In genomic region chr15:24501907-24502559, GRCm38 (mm10) we compare ENCODE assay signal across 11 mouse cellular contexts.
DNase-seq lines count a peak whose midpoint lies in the region; ATAC-seq and TF ChIP-seq lines count a peak whose summit lies in the region.
"Had no signal": no experiment of that assay in that cellular context is flagged by ENCODE, and none has a peak within 500 bp of the region (broad histone marks: within the 10 kb centered on the region; RNA-seq: fewer than 3 reads in every experiment).

No protein-coding gene starts in this region.

- no peaks in the 10 kb centered on the region for H3K9me3 ChIP-seq in hindbrain, postnatal 0 days (ENCODE audit: low read length)
- no peaks in the 10 kb centered on the region for H3K9me3 ChIP-seq in hindbrain, embryonic 13.5 days
- H3K9me3 ChIP-seq: embryonic facial prominence, embryonic 10.5 days; heart, embryonic 13.5 days had no signal

- H3K27me3 ChIP-seq in hindbrain, postnatal 0 days (ENCODE audit: insufficient read depth, low read length) = no peaks in the 10 kb centered on the region
- no peaks in the 10 kb centered on the region for H3K27me3 ChIP-seq in hindbrain, embryonic 13.5 days
- H3K27me3 ChIP-seq: heart, embryonic 13.5 days had no signal

- DNase-seq in hindbrain, postnatal 0 days (ENCODE audit: low spot score) = peak; percentile 60
- peak; percentile 5 to 13 for DNase-seq in right cerebral cortex, adult 2 months (ENCODE audit: low spot score in 2 of 2)
- no peak for DNase-seq in right cerebral cortex, postnatal 25 days
- DNase-seq in cerebellum, postnatal 36 days = peak; percentile 35 to 46
- no peak for DNase-seq in adrenal gland, postnatal 25 days
- DNase-seq in spleen, postnatal 4 days (ENCODE audit: low spot score in 2 of 2) = no peak
- DNase-seq: gastrocnemius, postnatal 36 days; lung, adult 2 months had no signal

- H3K27ac ChIP-seq in hindbrain, postnatal 0 days = no peak overlapping the region
- no peak overlapping the region for H3K27ac ChIP-seq in hindbrain, embryonic 13.5 days
- H3K27ac ChIP-seq: embryonic facial prominence, embryonic 10.5 days; heart, embryonic 13.5 days had no signal

- H3K4me1 ChIP-seq in hindbrain, postnatal 0 days (ENCODE audit: insufficient read depth, low read length) = 0 out of 2 replicates have a peak, but pooled peaks cover 3% of the 10 kb centered on the region
- H3K4me1 ChIP-seq in hindbrain, embryonic 13.5 days (replicated peaks) = 0 out of 2 replicates have a peak, but pooled peaks cover 4% of the 10 kb centered on the region
- H3K4me1 ChIP-seq: heart, embryonic 13.5 days had no signal

- no peak overlapping the region for H3K4me3 ChIP-seq in hindbrain, postnatal 0 days (ENCODE audit: low read length)
- H3K4me3 ChIP-seq in hindbrain, embryonic 13.5 days = no peak overlapping the region
- H3K4me3 ChIP-seq: embryonic facial prominence, embryonic 10.5 days; heart, embryonic 13.5 days had no signal

- H3K9ac ChIP-seq in hindbrain, postnatal 0 days (replicated peaks; ENCODE audit: low read length) = no peak overlapping the region
- H3K9ac ChIP-seq in hindbrain, embryonic 13.5 days = no peak overlapping the region
- H3K9ac ChIP-seq: heart, embryonic 13.5 days had no signal

- no peaks in the 10 kb centered on the region for H3K36me3 ChIP-seq in hindbrain, postnatal 0 days (ENCODE audit: insufficient read depth, low read length)
- no peaks in the 10 kb centered on the region for H3K36me3 ChIP-seq in hindbrain, embryonic 13.5 days
- H3K36me3 ChIP-seq: embryonic facial prominence, embryonic 10.5 days; heart, embryonic 13.5 days had no signal

- no peak for TF ChIP-seq CTCF in hindbrain, postnatal 0 days (IDR thresholded peaks at IDR 0.05; ENCODE audit: low read depth)

- WGBS in hindbrain, postnatal 0 days = 51% methylated on average over 9 of the region's 9 CpGs
- WGBS in hindbrain, embryonic 13.5 days = 77% methylated on average over 9 of the region's 9 CpGs

- ATAC-seq in hindbrain, postnatal 0 days = peak; percentile 62
- no peak for ATAC-seq in hindbrain, embryonic 13.5 days (ENCODE audit: low FRiP score)

- H3K4me2 ChIP-seq in hindbrain, postnatal 0 days (ENCODE audit: low read depth, low read length) = peak overlapping the region; percentile 28; the same call in 1 of the 2 replicates
- H3K4me2 ChIP-seq in hindbrain, embryonic 13.5 days = no peak overlapping the region
- H3K4me2 ChIP-seq: heart, embryonic 13.5 days had no signal

Comparison
In these comparisons a context has a peak if more than half of its experiments do, and no peak if none do; other contexts are left out.
1. DNase-seq: peak in hindbrain, postnatal 0 days (single experiment), right cerebral cortex, adult 2 months (2 of 2) and cerebellum, postnatal 36 days (2 of 2); none in right cerebral cortex, postnatal 25 days (single experiment), adrenal gland, postnatal 25 days (single experiment) and spleen, postnatal 4 days (0 of 2).